Mouse (Mus musculus): ENCODE measurements at regions not wholly inside any gene's neighbourhood (a gene's known extent, or its start where the extent isn't known, plus 50 kb on each side); places are given as distances from the start of the nearest gene placed in this dataset.

GRCm38 (mm10) chr3:35334017-35334416 lies 419.9 kb upstream of the Atp11b start:
- Histone ChIP-seq H3K27ac (replicated peaks; ENCODE audit: low read depth, low read length) (no peak overlapping the region), H3K36me3 (ENCODE audit: control insufficient read depth, insufficient read depth, low read length) (no peaks in the 10 kb centered on the region), H3K27me3 (ENCODE audit: control insufficient read depth, insufficient read depth, low read length) (no peaks in the 10 kb centered on the region), H3K9me3 (ENCODE audit: control insufficient read depth, low read length) (no peaks in the 10 kb centered on the region), H3K4me2 (replicated peaks; ENCODE audit: low read depth, low read length, severe bottlenecking) (no peak overlapping the region), H3K4me3 (replicated peaks; ENCODE audit: low read length) (no peak overlapping the region), H3K4me1 (ENCODE audit: control insufficient read depth, insufficient read depth, low read length) (no peaks in the 10 kb centered on the region), H3K9ac (ENCODE audit: low read depth, low read length, severe bottlenecking) (no peak overlapping the region)
- ATAC-seq (ENCODE audit: low FRiP score, low read depth) = no peak
- no peak for TF ChIP-seq POLR2A (IDR thresholded peaks at IDR 0.05; ENCODE audit: borderline replicate concordance, extremely low read depth, insufficient read depth, insufficient read length)
- no peak for DNase-seq (ENCODE audit: low spot score)
- WGBS = 59% methylated on average over 2 of the region's 2 CpGs

DNA sequence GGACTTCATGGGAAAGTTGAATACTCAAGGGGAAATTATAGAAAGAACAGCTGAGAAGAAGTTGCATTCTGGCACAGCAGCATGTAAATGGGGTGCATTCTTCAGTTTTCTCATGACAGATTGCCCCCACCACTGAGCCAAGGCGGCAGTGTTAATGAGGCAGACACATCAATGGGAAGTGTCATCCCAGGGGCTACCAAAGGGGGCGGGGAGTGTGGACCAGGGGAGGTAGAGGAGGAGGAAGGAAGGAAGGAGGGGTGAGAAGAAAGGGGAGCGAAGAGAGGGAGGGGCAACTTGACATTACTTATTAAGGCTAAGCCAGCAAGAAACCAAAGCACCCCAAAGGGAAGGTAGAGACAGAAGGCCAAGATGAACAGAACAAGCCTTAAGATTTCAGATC lies 419.4 kb upstream of the Atp11b start:
- 30% methylated on average over 3 of the region's 3 CpGs for WGBS
- Histone ChIP-seq H3K36me3 (ENCODE audit: control insufficient read depth, insufficient read depth, low read length) (no peaks in the 10 kb centered on the region), H3K4me2 (replicated peaks; ENCODE audit: low read depth, low read length, severe bottlenecking) (no peak overlapping the region), H3K4me1 (ENCODE audit: control insufficient read depth, insufficient read depth, low read length) (no peaks in the 10 kb centered on the region), H3K4me3 (replicated peaks; ENCODE audit: low read length) (no peak overlapping the region), H3K9me3 (ENCODE audit: control insufficient read depth, low read length) (no peaks in the 10 kb centered on the region), H3K27ac (replicated peaks; ENCODE audit: low read depth, low read length) (no peak overlapping the region), H3K27me3 (ENCODE audit: control insufficient read depth, insufficient read depth, low read length) (no peaks in the 10 kb centered on the region), H3K9ac (ENCODE audit: low read depth, low read length, severe bottlenecking) (no peak overlapping the region)
- DNase-seq (ENCODE audit: low spot score) (no peak), ATAC-seq (ENCODE audit: low FRiP score, low read depth) (no peak)
- no peak for TF ChIP-seq POLR2A (IDR thresholded peaks at IDR 0.05; ENCODE audit: borderline replicate concordance, extremely low read depth, insufficient read depth, insufficient read length)

- Histone ChIP-seq H3K27ac (replicated peaks; ENCODE audit: low read depth, low read length) (no peak overlapping the region), H3K4me2 (replicated peaks; ENCODE audit: low read depth, low read length, severe bottlenecking) (no peak overlapping the region), H3K9me3 (ENCODE audit: control insufficient read depth, low read length) (no peaks in the 10 kb centered on the region), H3K27me3 (ENCODE audit: control insufficient read depth, insufficient read depth, low read length) (no peaks in the 10 kb centered on the region), H3K4me3 (replicated peaks; ENCODE audit: low read length) (no peak overlapping the region), H3K9ac (ENCODE audit: low read depth, low read length, severe bottlenecking) (no peak overlapping the region), H3K4me1 (ENCODE audit: control insufficient read depth, insufficient read depth, low read length) (no peaks in the 10 kb centered on the region), H3K36me3 (ENCODE audit: control insufficient read depth, insufficient read depth, low read length) (no peaks in the 10 kb centered on the region)
- TF ChIP-seq POLR2A (IDR thresholded peaks at IDR 0.05; ENCODE audit: borderline replicate concordance, extremely low read depth, insufficient read depth, insufficient read length) = no peak
- DNase-seq (ENCODE audit: low spot score) (no peak), ATAC-seq (ENCODE audit: low FRiP score, low read depth) (no peak)
- WGBS = 49% methylated on average over 5 of the region's 5 CpGs
Measured at GRCm38 (mm10) chr3:35335837-35336236, 418.1 kb upstream of the Atp11b start.

DNA sequence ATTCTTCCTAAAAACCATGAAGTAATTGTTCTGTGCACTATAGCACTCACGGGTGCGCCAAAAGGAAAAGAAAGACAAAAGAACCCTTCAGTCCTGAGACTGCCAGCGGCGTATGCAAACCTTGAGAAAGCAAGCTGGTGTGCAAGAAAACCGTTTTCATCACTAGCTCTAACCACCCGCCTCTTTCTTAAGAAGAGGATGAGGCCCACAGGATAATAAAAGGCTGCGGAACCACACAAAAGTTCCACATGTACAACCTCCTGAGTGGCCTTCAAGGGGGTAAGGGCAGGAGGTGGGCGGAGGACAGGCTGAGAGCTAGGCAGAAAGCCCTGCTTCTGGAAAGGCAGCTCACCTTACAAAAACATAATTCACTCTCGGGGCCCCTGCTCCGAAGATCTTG lies 413.4 kb upstream of the Atp11b start:
- no peak for TF ChIP-seq POLR2A (IDR thresholded peaks at IDR 0.05; ENCODE audit: borderline replicate concordance, extremely low read depth, insufficient read depth, insufficient read length)
- Histone ChIP-seq H3K4me2 (replicated peaks; ENCODE audit: low read depth, low read length, severe bottlenecking) (peak overlapping the region; percentile 69), H3K4me3 (replicated peaks; ENCODE audit: low read length) (peak overlapping the region; percentile 39), H3K36me3 (ENCODE audit: control insufficient read depth, insufficient read depth, low read length) (no peaks in the 10 kb centered on the region), H3K4me1 (ENCODE audit: control insufficient read depth, insufficient read depth, low read length) (peaks cover 16% of the 10 kb centered on the region), H3K9ac (ENCODE audit: low read depth, low read length, severe bottlenecking) (peak overlapping the region; percentile 49), H3K27me3 (ENCODE audit: control insufficient read depth, insufficient read depth, low read length) (no peaks in the 10 kb centered on the region), H3K27ac (replicated peaks; ENCODE audit: low read depth, low read length) (no peak overlapping the region), H3K9me3 (ENCODE audit: control insufficient read depth, low read length) (no peaks in the 10 kb centered on the region)
- WGBS = 7% methylated on average over 10 of the region's 10 CpGs
- ATAC-seq (ENCODE audit: low FRiP score, low read depth) (peak; percentile 23; the same call in 1 of the 2 replicates), DNase-seq (ENCODE audit: low spot score) (no peak)

GRCm38 (mm10) chr3:35340935-35341800 lies 412.7 kb upstream of the Atp11b start:
- H3K4me2 ChIP-seq (replicated peaks; ENCODE audit: low read depth, low read length, severe bottlenecking) = peak overlapping the region; percentile 69

More at GRCm38 (mm10) chr3:35340935-35341800, 412.7 kb upstream of the Atp11b start:
- 3% methylated on average over 22 of the region's 22 CpGs for WGBS
- ATAC-seq (ENCODE audit: low FRiP score, low read depth) (peak; percentile 77), DNase-seq (ENCODE audit: low spot score) (peak; percentile 42)
- TF ChIP-seq POLR2A (IDR thresholded peaks at IDR 0.05; ENCODE audit: borderline replicate concordance, extremely low read depth, insufficient read depth, insufficient read length) = no peak
- Histone ChIP-seq H3K4me3 (replicated peaks; ENCODE audit: low read length) (peak overlapping the region; percentile 39), H3K4me1 (ENCODE audit: control insufficient read depth, insufficient read depth, low read length) (peaks cover 16% of the 10 kb centered on the region), H3K36me3 (ENCODE audit: control insufficient read depth, insufficient read depth, low read length) (no peaks in the 10 kb centered on the region), H3K27me3 (ENCODE audit: control insufficient read depth, insufficient read depth, low read length) (no peaks in the 10 kb centered on the region), H3K9me3 (ENCODE audit: control insufficient read depth, low read length) (no peaks in the 10 kb centered on the region), H3K27ac (replicated peaks; ENCODE audit: low read depth, low read length) (no peak overlapping the region), H3K9ac (ENCODE audit: low read depth, low read length, severe bottlenecking) (peak overlapping the region; percentile 49)

All from limb, embryonic 14.5 days (tissue).